Mouse (Mus musculus): Measurements from ENCODE around the gene Ifit2. TPM values are rescaled to one million over a fixed set of nuclear protein-coding genes. Genes with fewer than 3 reads are reported as not detected.

Ifit2 gene
- total and polyA plus RNA-seq, 3 experiments: 0.69 to 2.7 TPM; not detected in 1

DNA sequence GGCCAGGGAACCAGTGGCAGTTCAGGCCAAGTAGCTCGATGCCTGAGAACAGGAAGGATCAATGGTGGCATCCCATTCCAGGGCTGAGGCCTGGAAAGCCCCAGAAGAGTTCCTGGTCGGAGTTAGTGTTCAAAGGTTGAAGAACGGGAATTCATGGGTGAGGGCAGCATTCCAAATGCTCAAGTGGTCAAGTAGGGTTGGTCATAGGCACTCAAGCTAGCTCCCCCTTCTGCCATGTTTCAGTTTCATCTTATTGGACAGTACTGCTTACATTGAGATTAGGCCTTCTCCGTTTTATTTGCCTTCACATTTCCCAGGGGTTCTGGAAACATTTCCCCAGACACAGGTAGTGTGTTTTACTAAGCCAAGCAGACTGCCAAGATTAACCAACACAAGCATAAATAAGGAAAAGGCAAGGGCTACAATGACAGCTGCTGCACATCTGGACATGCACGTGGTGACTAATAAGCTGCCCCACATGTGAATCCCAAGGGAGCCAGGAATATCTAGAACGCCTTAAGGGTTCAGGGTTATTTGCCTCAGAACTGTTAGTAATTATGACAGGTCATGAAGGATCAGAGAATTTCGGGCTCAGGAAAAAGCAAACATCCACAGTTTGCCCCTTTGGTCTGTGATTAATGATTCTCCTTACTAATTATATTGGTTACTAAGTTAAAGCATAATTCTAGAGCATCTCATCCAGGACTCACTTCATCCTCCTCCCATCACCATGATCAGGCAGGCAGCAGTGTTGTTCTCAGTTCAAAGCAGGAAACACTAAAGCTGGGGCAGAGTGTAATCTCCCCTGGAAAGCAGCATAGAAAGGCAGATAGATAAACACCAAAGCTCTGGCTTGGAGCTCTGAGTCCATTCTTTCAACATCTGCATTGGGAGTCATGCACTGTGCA is 18.7 kb downstream of the Ifit2 start:
- no peak for DNase-seq (ENCODE audit: low read depth, low spot score)
- H3K36me3 ChIP-seq (ENCODE audit: control insufficient read depth in 1 of 2, insufficient read depth in 2 of 2, low read length in 2 of 2): no peaks in the 10 kb centered on the region
- H3K9me3 ChIP-seq (replicated peaks; ENCODE audit: insufficient read depth, low read length): no peaks in the 10 kb centered on the region
- no peak overlapping the region for H3K4me3 ChIP-seq (ENCODE audit: control insufficient read depth in 1 of 2, insufficient read depth in 1 of 2, low read depth in 2 of 2, low read length in 2 of 2)
- H3K9ac ChIP-seq (ENCODE audit: control insufficient read depth, low read depth, low read length, poor library complexity, severe bottlenecking): no peak overlapping the region
- H3K27me3 ChIP-seq (ENCODE audit: control insufficient read depth in 1 of 2, insufficient read depth in 2 of 2, low read length in 2 of 2): peaks cover 1 to 3% of the 10 kb centered on the region in 2 experiments; a peak in 2 of 4 replicates
- H3K79me2 ChIP-seq (ENCODE audit: control insufficient read depth, insufficient read depth, low read length, poor library complexity): no peaks in the 10 kb centered on the region
- no peak overlapping the region for H3K27ac ChIP-seq (ENCODE audit: control insufficient read depth, low read depth, low read length)
- H3K4me1 ChIP-seq (ENCODE audit: control insufficient read depth in 1 of 2, insufficient read depth in 2 of 2, low read length in 2 of 2): no peaks in the 10 kb centered on the region
- TF ChIP-seq ZC3H11A (IDR thresholded peaks at IDR 0.05; ENCODE audit: low read depth, low read length) (no peak), E2F4 (IDR thresholded peaks at IDR 0.05; ENCODE audit: borderline replicate concordance, low read depth, low read length) (no peak), CHD2 (IDR thresholded peaks at IDR 0.05; ENCODE audit: low read length) (no peak), USF1 (IDR thresholded peaks at IDR 0.05; ENCODE audit: low read depth, low read length) (no peak), MYB (IDR thresholded peaks at IDR 0.05; ENCODE audit: low read depth, low read length) (no peak), USF2 (IDR thresholded peaks at IDR 0.05; ENCODE audit: borderline replicate concordance in 1 of 2, insufficient read depth in 1 of 2, low read depth in 1 of 2, low read length in 2 of 2) (no peak)

DNA sequence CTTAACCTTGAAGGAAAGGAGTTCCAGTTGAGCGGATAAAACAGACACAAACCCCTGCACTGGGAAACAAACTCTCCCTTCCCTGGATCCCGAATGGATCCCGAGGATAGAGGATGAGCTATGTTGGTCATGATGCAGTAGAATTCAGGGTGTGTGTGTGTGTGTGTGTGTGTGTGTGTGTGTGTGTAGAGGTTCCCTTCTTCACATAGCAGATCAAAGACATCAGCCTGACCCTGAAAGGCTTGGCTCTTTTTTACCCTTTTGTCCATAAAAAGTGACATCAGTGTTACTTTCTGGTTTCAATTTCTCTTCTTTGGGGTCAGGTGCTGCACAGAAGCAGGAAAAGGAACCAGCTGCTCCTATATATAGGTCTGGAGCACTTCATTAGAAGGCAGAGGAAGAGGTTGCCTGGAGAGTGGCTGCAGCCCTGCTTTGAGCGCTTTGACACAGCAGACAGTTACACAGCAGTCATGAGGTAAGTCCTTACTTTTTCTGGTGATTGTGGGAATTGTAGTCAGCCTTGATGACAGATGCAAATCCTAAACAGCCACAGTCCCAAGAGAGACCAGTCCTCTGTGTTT is 19.5 kb downstream of the Ifit2 start:
- Histone ChIP-seq H3K27ac (ENCODE audit: control insufficient read depth, low read depth, low read length) (no peak overlapping the region), H3K4me3 (ENCODE audit: control insufficient read depth in 1 of 2, insufficient read depth in 1 of 2, low read depth in 2 of 2, low read length in 2 of 2) (no peak overlapping the region), H3K4me1 (ENCODE audit: control insufficient read depth in 1 of 2, insufficient read depth in 2 of 2, low read length in 2 of 2) (no peaks in the 10 kb centered on the region), H3K36me3 (ENCODE audit: control insufficient read depth in 1 of 2, insufficient read depth in 2 of 2, low read length in 2 of 2) (no peaks in the 10 kb centered on the region), H3K9me3 (replicated peaks; ENCODE audit: insufficient read depth, low read length) (no peaks in the 10 kb centered on the region), H3K79me2 (ENCODE audit: control insufficient read depth, insufficient read depth, low read length, poor library complexity) (no peaks in the 10 kb centered on the region), H3K27me3 (ENCODE audit: control insufficient read depth in 1 of 2, insufficient read depth in 2 of 2, low read length in 2 of 2) (peaks cover 1 to 3% of the 10 kb centered on the region in 2 experiments; a peak in 2 of 4 replicates), H3K9ac (ENCODE audit: control insufficient read depth, low read depth, low read length, poor library complexity, severe bottlenecking) (no peak overlapping the region)
- no peak for DNase-seq (ENCODE audit: low read depth, low spot score)
- no peak for TF ChIP-seq SMC3 (IDR thresholded peaks at IDR 0.05; ENCODE audit: low read depth, low read length)

DNA sequence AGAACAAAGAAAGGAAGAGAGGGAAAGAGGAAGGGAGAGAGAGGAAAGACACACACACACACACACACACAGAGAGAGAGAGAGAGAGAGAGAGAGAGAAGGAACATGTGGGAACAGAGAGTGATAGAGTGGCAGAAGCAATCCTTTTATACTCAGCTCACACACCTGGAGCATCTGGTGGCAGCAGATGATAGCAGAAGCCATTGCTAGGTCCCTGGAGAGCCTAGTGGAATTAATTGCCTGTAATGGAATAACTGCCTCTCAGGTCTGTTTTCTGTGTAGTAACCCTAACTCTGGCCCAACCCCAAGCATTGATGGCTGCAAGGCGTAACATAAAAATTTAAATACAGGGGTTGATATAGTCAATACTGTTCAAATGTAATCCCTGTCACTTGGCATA is 20.6 kb downstream of the Ifit2 start:
- DNase-seq (ENCODE audit: low read depth, low spot score): no peak
- no peak for TF ChIP-seq MXI1 (IDR thresholded peaks at IDR 0.05; ENCODE audit: low read depth, low read length)
- TF ChIP-seq MEF2A (IDR thresholded peaks at IDR 0.05; ENCODE audit: extremely low read depth, insufficient replicate concordance, low read depth, low read length, poor library complexity, severe bottlenecking): no peak
- TF ChIP-seq TAL1 (IDR thresholded peaks at IDR 0.05; ENCODE audit: low read length): no peak
- TF ChIP-seq RCOR1 (IDR thresholded peaks at IDR 0.05; ENCODE audit: low read depth, low read length): no peak
- TF ChIP-seq EP300 (IDR thresholded peaks at IDR 0.05; ENCODE audit: low read depth in 1 of 2, low read length in 2 of 2): no peak
- no peak for TF ChIP-seq USF2 (IDR thresholded peaks at IDR 0.05; ENCODE audit: borderline replicate concordance in 1 of 2, insufficient read depth in 1 of 2, low read depth in 1 of 2, low read length in 2 of 2)
- TF ChIP-seq GATA1 (IDR thresholded peaks at IDR 0.05; ENCODE audit: low read depth, low read length): no peak
- TF ChIP-seq SIN3A (IDR thresholded peaks at IDR 0.05; ENCODE audit: low read length): no peak
- no peak for TF ChIP-seq MYC (IDR thresholded peaks at IDR 0.05; ENCODE audit: low read depth, low read length)
- TF ChIP-seq ZC3H11A (IDR thresholded peaks at IDR 0.05; ENCODE audit: low read depth, low read length): no peak
- TF ChIP-seq HCFC1 (IDR thresholded peaks at IDR 0.05; ENCODE audit: low read depth, low read length): no peak
- no peak for TF ChIP-seq USF1 (IDR thresholded peaks at IDR 0.05; ENCODE audit: low read depth, low read length)
- TF ChIP-seq ELF1 (IDR thresholded peaks at IDR 0.05; ENCODE audit: low read depth, low read length): no peak
- TF ChIP-seq MYB (IDR thresholded peaks at IDR 0.05; ENCODE audit: low read depth, low read length): no peak
- TF ChIP-seq MAX (IDR thresholded peaks at IDR 0.05; ENCODE audit: low read length): no peak

More for the DNA sequence above, 20.6 kb downstream of the Ifit2 start:
- Histone ChIP-seq H3K4me3 (ENCODE audit: control insufficient read depth in 1 of 2, insufficient read depth in 1 of 2, low read depth in 2 of 2, low read length in 2 of 2) (no peak overlapping the region), H3K27me3 (ENCODE audit: control insufficient read depth in 1 of 2, insufficient read depth in 2 of 2, low read length in 2 of 2) (peaks cover 2 to 3% of the 10 kb centered on the region in 2 experiments; a peak in 2 of 4 replicates), H3K27ac (ENCODE audit: control insufficient read depth, low read depth, low read length) (no peak overlapping the region), H3K9me3 (replicated peaks; ENCODE audit: insufficient read depth, low read length) (no peaks in the 10 kb centered on the region), H3K4me1 (ENCODE audit: control insufficient read depth in 1 of 2, insufficient read depth in 2 of 2, low read length in 2 of 2) (no peaks in the 10 kb centered on the region), H3K79me2 (ENCODE audit: control insufficient read depth, insufficient read depth, low read length, poor library complexity) (no peaks in the 10 kb centered on the region), H3K9ac (ENCODE audit: control insufficient read depth, low read depth, low read length, poor library complexity, severe bottlenecking) (no peak overlapping the region), H3K36me3 (ENCODE audit: control insufficient read depth in 1 of 2, insufficient read depth in 2 of 2, low read length in 2 of 2) (no peaks in the 10 kb centered on the region)

All from MEL (cell line).